Comparison of ENCODE assay signal across 38 mouse cellular contexts in the genomic region with DNA sequence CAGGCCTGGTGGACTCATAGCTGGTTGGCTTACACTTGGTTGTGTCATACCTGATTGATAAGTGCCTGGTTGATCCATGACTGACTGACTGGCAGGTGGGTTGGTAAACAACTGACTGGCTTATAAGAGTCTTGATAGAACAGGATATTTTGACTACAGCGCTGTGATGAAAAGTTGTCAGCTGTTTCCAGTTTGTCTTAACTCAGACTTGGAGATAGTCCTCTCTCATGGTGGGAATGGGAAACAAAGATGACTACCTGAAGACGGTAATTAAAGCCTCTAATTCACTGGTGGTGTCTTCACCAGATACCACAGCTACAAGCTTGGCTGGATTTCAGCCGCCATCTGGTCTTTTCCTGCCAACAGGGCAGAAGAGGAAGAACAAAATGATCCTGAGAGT. TPM values are rescaled to one million over a fixed set of nuclear protein-coding genes. Genes with fewer than 3 reads are reported as not detected.
"Had no signal": no experiment of that assay in that cellular context is flagged by ENCODE, and none has a peak within 500 bp of the region (broad histone marks: within the 10 kb centered on the region; RNA-seq: fewer than 3 reads in every experiment).

Gene Satl1 (minus strand): TSS at position 101 of the 400 bp plus-strand sequence.

- H3K27ac ChIP-seq: left cerebral cortex, adult 2 months; limb, embryonic 10.5 days; limb, embryonic 12.5 days; limb, embryonic 13.5 days; limb, embryonic 15.5 days; liver, embryonic 12.5 days; liver, embryonic 13.5 days; liver, embryonic 14.5 days; liver, embryonic 15.5 days; lung, embryonic 15.5 days; macrophage; midbrain, embryonic 10.5 days; midbrain, embryonic 12.5 days; midbrain, embryonic 13.5 days; midbrain, embryonic 15.5 days had no signal

- H3K4me3 ChIP-seq: left cerebral cortex, adult 2 months; limb, embryonic 10.5 days; limb, embryonic 12.5 days; limb, embryonic 13.5 days; limb, embryonic 15.5 days; liver, embryonic 12.5 days; liver, embryonic 13.5 days; liver, embryonic 15.5 days; lung, embryonic 15.5 days; megakaryocyte, embryonic 14.5 days; midbrain, embryonic 10.5 days; midbrain, embryonic 12.5 days; midbrain, embryonic 13.5 days; midbrain, embryonic 15.5 days; myocyte had no signal

- H3K36me3 ChIP-seq: limb, embryonic 10.5 days; limb, embryonic 12.5 days; limb, embryonic 13.5 days; limb, embryonic 15.5 days; liver, embryonic 12.5 days; liver, embryonic 13.5 days; liver, embryonic 15.5 days; lung, embryonic 15.5 days; midbrain, embryonic 10.5 days; midbrain, embryonic 12.5 days; midbrain, embryonic 13.5 days; midbrain, embryonic 15.5 days had no signal

- DNase-seq: left cerebral cortex, postnatal 4 days; liver; liver, embryonic 13.5 days; liver, postnatal 0 days; lung, adult 18-20 months; lung, adult 2 months; lung, embryonic 14.5 days; lung, postnatal 10 days; lung, postnatal 14 days; lung, postnatal 36 days; lung, postnatal 4 days; midbrain, embryonic 14.5 days had no signal

- H3K4me1 ChIP-seq: limb, embryonic 10.5 days; limb, embryonic 12.5 days; limb, embryonic 13.5 days; limb, embryonic 15.5 days; liver, embryonic 12.5 days; liver, embryonic 13.5 days; liver, embryonic 15.5 days; lung, embryonic 15.5 days; megakaryocyte, embryonic 14.5 days; midbrain, embryonic 10.5 days; midbrain, embryonic 12.5 days; midbrain, embryonic 13.5 days; midbrain, embryonic 15.5 days had no signal

- H3K27me3 ChIP-seq: limb, embryonic 12.5 days; limb, embryonic 13.5 days; limb, embryonic 15.5 days; liver, embryonic 12.5 days; liver, embryonic 13.5 days; liver, embryonic 15.5 days; lung, embryonic 15.5 days; megakaryocyte, embryonic 14.5 days; midbrain, embryonic 12.5 days; midbrain, embryonic 13.5 days; midbrain, embryonic 15.5 days had no signal

RNA-seq across cellular contexts. Expression of gene Satl1, which starts in this region (rescaled TPM):
- polyA plus RNA-seq: limb, embryonic 10.5 days; limb, embryonic 11.5 days; limb, embryonic 12.5 days; limb, embryonic 14.5 days; limb, embryonic 15.5 days; liver, adult 2 months; liver, embryonic 11.5 days; liver, embryonic 12.5 days; liver, embryonic 13.5 days; liver, embryonic 14.5 days; liver, embryonic 15.5 days; liver, embryonic 16.5 days; liver, postnatal 0 days; lung, adult 2 months; lung, embryonic 14.5 days; lung, embryonic 15.5 days; lung, embryonic 16.5 days; lung, postnatal 0 days; macrophage; midbrain, embryonic 10.5 days; midbrain, embryonic 11.5 days; midbrain, embryonic 12.5 days; midbrain, embryonic 13.5 days; midbrain, embryonic 14.5 days; midbrain, embryonic 15.5 days; midbrain, embryonic 16.5 days; midbrain, postnatal 0 days; myocyte had no signal
